8 mouse cellular contexts compared by ENCODE assay signal in genomic region chr3:121953049-121953432, GRCm38 (mm10). TPM values are rescaled to one million over a fixed set of nuclear protein-coding genes. Genes with fewer than 3 reads are reported as not detected.
DNase-seq lines count a peak whose midpoint lies in the region; ATAC-seq and TF ChIP-seq lines count a peak whose summit lies in the region.

No protein-coding gene starts in this region.

- H3K4me2 ChIP-seq in lung, embryonic 15.5 days, result peak overlapping the region; percentile 75

- peak; percentile 94 for ATAC-seq in lung, embryonic 15.5 days (ENCODE audit: borderline replicate concordance, extremely low read depth, low FRiP score, low TSS enrichment)

- 0 out of 2 replicates have a peak, but pooled peaks cover 3% of the 10 kb centered on the region for H3K9me3 ChIP-seq in hindbrain, embryonic 10.5 days
- no peaks in the 10 kb centered on the region for H3K9me3 ChIP-seq in lung, embryonic 15.5 days

- H3K9ac ChIP-seq in lung, embryonic 15.5 days, result peak overlapping the region; percentile 71

- no peak for TF ChIP-seq CTCF in thymus, adult 2 months (IDR thresholded peaks at IDR 0.05; ENCODE audit: borderline replicate concordance, control insufficient read depth, extremely low read depth, insufficient read depth, low read length, poor library complexity)

- TF ChIP-seq POLR2A in thymus, adult 2 months (IDR thresholded peaks at IDR 0.05; ENCODE audit: control insufficient read depth, extremely low read depth, insufficient read depth, low read length, poor library complexity), result no peak

- H3K27ac ChIP-seq in hindbrain, embryonic 10.5 days, result peak overlapping the region; percentile 84
- H3K27ac ChIP-seq in lung, embryonic 15.5 days, result peak overlapping the region; percentile 85
- no peak overlapping the region for H3K27ac ChIP-seq in thymus, adult 2 months (ENCODE audit: control insufficient read depth, insufficient read depth, low read length)

- H3K4me1 ChIP-seq in hindbrain, embryonic 10.5 days (replicated peaks), result peaks cover 10% of the 10 kb centered on the region
- peaks cover 21% of the 10 kb centered on the region for H3K4me1 ChIP-seq in lung, embryonic 15.5 days
- 0 out of 2 replicates have a peak, but pooled peaks cover 8% of the 10 kb centered on the region for H3K4me1 ChIP-seq in thymus, adult 2 months (replicated peaks; ENCODE audit: control insufficient read depth, insufficient read depth, low read length)

- H3K27me3 ChIP-seq in hindbrain, embryonic 10.5 days (ENCODE audit: insufficient read depth, poor library complexity, severe bottlenecking), result peaks cover 39% of the 10 kb centered on the region
- no peaks in the 10 kb centered on the region for H3K27me3 ChIP-seq in lung, embryonic 15.5 days
- H3K27me3 ChIP-seq in thymus, adult 2 months (ENCODE audit: control insufficient read depth, insufficient read depth, low read length), result peaks cover 13% of the 10 kb centered on the region

- WGBS in hindbrain, embryonic 10.5 days, result under 1% methylated on average over 44 of the region's 44 CpGs
- under 1% methylated on average over 44 of the region's 44 CpGs for WGBS in lung, embryonic 15.5 days
- 1% methylated on average over 41 of the region's 44 CpGs for WGBS in thymus, adult 2 months

- H3K36me3 ChIP-seq in hindbrain, embryonic 10.5 days, result no peaks in the 10 kb centered on the region
- no peaks in the 10 kb centered on the region for H3K36me3 ChIP-seq in lung, embryonic 15.5 days
- no peaks in the 10 kb centered on the region for H3K36me3 ChIP-seq in thymus, adult 2 months (ENCODE audit: control insufficient read depth, insufficient read depth, low read length)

- H3K4me3 ChIP-seq in hindbrain, embryonic 10.5 days, result peak overlapping the region; percentile 77
- H3K4me3 ChIP-seq in lung, embryonic 15.5 days, result peak overlapping the region; percentile 75
- H3K4me3 ChIP-seq in thymus, adult 2 months (ENCODE audit: control insufficient read depth, insufficient read depth, low read length), result peak overlapping the region; percentile 28

- DNase-seq in Muller cell, postnatal 12 days (ENCODE audit: inconsistent ontology term), result peak; percentile 88
- peak; percentile 48 for DNase-seq in cerebellum, adult 9-11 months
- DNase-seq in frontal cortex, postnatal 10 days (ENCODE audit: low spot score in 2 of 2), result peak; percentile 45 to 72
- peak; percentile 78 for DNase-seq in hindbrain, embryonic 10.5 days (ENCODE audit: low spot score)
- peak; percentile 43 for DNase-seq in layer of hippocampus, adult 9-10 months (ENCODE audit: low spot score)
- DNase-seq in ovary, postnatal 10 days (ENCODE audit: low spot score), result peak; percentile 80
- DNase-seq in thymus, adult 2 months, result peak; percentile 54

RNA-seq across cellular contexts. Expression of gene Arhgap29, which starts 0.7 kb away (rescaled TPM):
- 23.3 and 31.8 TPM in 2 replicates for polyA plus RNA-seq in hindbrain, embryonic 10.5 days (2016; fragmentation: Nextera tagmentation; extraction: Ambion mirVana)
- 55.9 and 59.5 TPM in 2 replicates for polyA plus RNA-seq in lung, embryonic 15.5 days (2015; fragmentation: Nextera tagmentation; extraction: Ambion mirVana)
- polyA plus RNA-seq in thymus, adult 2 months (2012; rRNA removed), result 3.8 and 6.3 TPM in 2 replicates
